Mouse (Mus musculus) thymus, postnatal 14 days (tissue): ENCODE measurements around the gene Drg1.
"Not testable (repeated sequence)": the region's sequence is repeated elsewhere in the genome, so short reads cannot be mapped to it uniquely, and the experiment has no call there.

Experiments
- DNase-seq: peaks from one replicate; pipeline ENCODE4 v3.0.0; 2021

Drg1 gene

GRCm38 (mm10) chr11:3163661-3164060 lies 102.6 kb downstream of the Drg1 start:
- DNase-seq = not testable (repeated sequence)

- DNase-seq = peak; percentile 48
Measured at GRCm38 (mm10) chr11:3163122-3163521, 103.1 kb downstream of the Drg1 start.

- DNase-seq = peak; percentile 57
Measured at GRCm38 (mm10) chr11:3162236-3162897, 103.8 kb downstream of the Drg1 start.

- peak; percentile 60 for DNase-seq
Measured at GRCm38 (mm10) chr11:3161370-3161769, 104.8 kb downstream of the Drg1 start.

GRCm38 (mm10) chr11:3158800-3159199 lies 107.4 kb downstream of the Drg1 start:
- not testable (repeated sequence) for DNase-seq

- DNase-seq = peak; percentile 23
Measured at GRCm38 (mm10) chr11:3157996-3158395, 108.2 kb downstream of the Drg1 start.

GRCm38 (mm10) chr11:3156991-3157390 lies 109.2 kb downstream of the Drg1 start:
- not testable (repeated sequence) for DNase-seq

GRCm38 (mm10) chr11:3153666-3154397 lies 112.4 kb downstream of the Drg1 start:
- DNase-seq = peak; percentile 53

GRCm38 (mm10) chr11:3151358-3151757 lies 114.9 kb downstream of the Drg1 start:
- not testable (repeated sequence) for DNase-seq

GRCm38 (mm10) chr11:3150677-3151003 lies 115.6 kb downstream of the Drg1 start:
- not testable (repeated sequence) for DNase-seq

- peak; percentile 44 for DNase-seq
Measured at GRCm38 (mm10) chr11:3150003-3150676, 116.1 kb downstream of the Drg1 start.

- DNase-seq = not testable (repeated sequence)
Measured at GRCm38 (mm10) chr11:3149471-3149870, 116.7 kb downstream of the Drg1 start.

GRCm38 (mm10) chr11:3146806-3147205 lies 119.4 kb downstream of the Drg1 start:
- not testable (repeated sequence) for DNase-seq

- not testable (repeated sequence) for DNase-seq
Measured at GRCm38 (mm10) chr11:3145359-3146165, 120.7 kb downstream of the Drg1 start.

- not testable (repeated sequence) for DNase-seq
Measured at GRCm38 (mm10) chr11:3143984-3144383, 122.2 kb downstream of the Drg1 start.

- peak; percentile 70 for DNase-seq
Measured at GRCm38 (mm10) chr11:3142413-3142812, 123.8 kb downstream of the Drg1 start.

GRCm38 (mm10) chr11:3140967-3141535 lies 125.2 kb downstream of the Drg1 start:
- not testable (repeated sequence) for DNase-seq

GRCm38 (mm10) chr11:3138323-3138722 lies 127.9 kb downstream of the Drg1 start:
- peak; percentile 43 for DNase-seq
